Mouse (Mus musculus) heart, adult 11 months (tissue): ENCODE data around the gene Nbea.

ENCODE experiments used
- DNase-seq: peaks from one replicate; pipeline ENCODE4 v3.0.0; 2022

The Nbea gene

GRCm38 (mm10) chr3:55587972-55588946, 595.2 kb downstream of the Nbea start:
- DNase-seq = peak; percentile 96

GRCm38 (mm10) chr3:55587434-55587971, 596.0 kb downstream of the Nbea start:
- DNase-seq = no peak
